Mouse (Mus musculus) bone marrow, adult 2 months (tissue): ENCODE data around the gene Rangap1.

Experiments
- CTCF ChIP-seq: fragments of 200-500 bp; IDR thresholded peaks from 2 replicates; pipeline ENCODE4 v1.5.1; 2011; ENCODE audit warnings: low read length, control low read depth; ENCODE audit not compliant: control insufficient read depth, insufficient read depth
- POLR2A ChIP-seq: fragments of 200-500 bp; IDR thresholded peaks from 2 replicates; pipeline ENCODE4 v1.6.1; 2011; ENCODE audit warnings: low read depth, mild to moderate bottlenecking, control low read depth, low read length, borderline replicate concordance; ENCODE audit not compliant: control insufficient read depth

DNA sequence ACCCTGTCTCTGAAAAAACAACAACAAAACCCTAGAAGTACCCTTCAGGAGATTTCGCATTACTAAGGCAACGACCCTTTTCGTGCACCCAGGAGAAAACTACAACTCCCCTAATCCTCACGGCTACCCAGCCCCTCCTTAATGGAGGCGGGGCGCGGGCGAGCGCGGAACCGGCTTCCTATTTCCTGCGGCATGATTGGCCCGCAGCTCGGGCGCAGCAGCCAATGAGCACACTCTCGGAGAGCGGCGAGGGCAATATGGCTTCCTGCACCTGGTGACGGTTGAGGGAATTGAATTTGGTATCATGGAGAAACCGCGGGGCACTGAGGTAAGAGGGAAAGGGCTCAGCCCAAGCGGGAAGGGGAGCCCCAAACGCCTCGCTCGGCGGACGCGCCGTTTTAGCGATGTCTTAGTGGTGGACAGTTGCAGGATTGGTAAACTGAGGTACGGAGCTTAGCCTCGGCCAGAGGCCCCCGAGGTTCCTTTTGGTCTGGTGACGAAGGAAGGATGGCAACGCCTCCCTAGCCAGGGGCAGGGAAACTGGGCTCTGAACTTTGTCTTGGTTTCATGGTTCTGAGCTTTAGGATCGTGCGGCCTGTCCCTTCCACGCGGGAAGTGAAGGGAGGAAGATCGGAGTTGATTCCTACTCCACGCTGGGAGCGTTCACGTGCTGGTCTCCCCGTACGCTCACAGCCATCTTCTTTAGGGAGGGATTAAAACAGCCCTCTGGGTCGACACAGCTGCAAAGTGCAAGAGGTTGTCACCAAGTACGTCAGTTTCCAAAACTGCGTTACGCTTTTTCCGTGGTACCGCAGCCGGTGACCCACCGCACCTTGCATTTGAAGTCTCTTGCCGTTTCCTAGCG lies 81.4 kb downstream of the Rangap1 start, which contains the start of gene L3mbtl2:
- TF ChIP-seq CTCF (0 out of 2 replicates have a peak, but pooled peaks have one; percentile 13), POLR2A (peak; percentile 52; the same call in 1 of the 2 replicates)
